Mouse (Mus musculus): ENCODE measurements at regions not wholly inside any gene's neighbourhood (a gene's known extent, or its start where the extent isn't known, plus 50 kb on each side); places are given as distances from the start of the nearest gene placed in this dataset.

- no peak for DNase-seq (ENCODE audit: low spot score in 2 of 2)
Measured at GRCm38 (mm10) chr4:127758961-127759360, 211.8 kb downstream of the CK137956 start.

DNA sequence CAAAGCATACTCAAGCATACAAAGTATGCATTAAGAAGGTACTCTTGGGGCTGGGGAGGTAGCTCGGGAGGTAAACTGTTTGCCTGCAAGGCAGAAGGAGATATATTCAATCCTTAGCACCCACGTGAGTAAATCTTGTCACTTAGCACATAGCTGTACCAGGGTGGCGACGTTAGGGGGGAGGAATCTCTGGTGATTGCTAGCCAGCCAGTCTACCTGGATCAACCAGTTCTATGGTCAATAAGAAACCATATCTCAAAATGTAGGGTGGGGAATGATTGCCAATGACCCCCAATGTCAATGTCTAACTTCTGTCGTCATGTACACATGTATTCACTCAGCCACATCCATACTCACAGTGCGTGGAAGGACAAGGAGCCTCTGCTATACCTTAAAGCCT, 214.5 kb downstream of the CK137956 start:
- no peak for DNase-seq (ENCODE audit: low spot score in 2 of 2)

- DNase-seq (ENCODE audit: low spot score in 2 of 2), result no peak
Measured at GRCm38 (mm10) chr4:127750781-127751180, 220.0 kb downstream of the CK137956 start.

DNA sequence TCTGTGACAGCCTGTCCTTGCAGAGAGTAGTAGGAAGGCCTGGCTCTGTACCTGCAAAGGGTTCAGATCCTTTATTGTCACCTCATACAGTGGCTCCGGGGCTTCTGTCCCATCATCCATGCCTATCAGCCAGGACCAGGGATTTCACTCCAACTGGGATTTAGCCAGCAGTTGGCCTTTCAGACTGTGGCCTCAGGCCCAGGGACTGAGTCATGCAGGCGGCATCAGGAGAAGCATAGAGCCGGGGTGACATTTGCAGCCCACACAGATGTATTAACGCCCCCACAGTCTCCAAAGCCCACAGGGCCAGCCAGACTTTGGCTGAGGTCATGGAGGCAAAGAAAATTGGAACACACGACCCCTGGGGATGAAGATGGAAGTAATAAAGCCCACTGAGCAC, 222.9 kb downstream of the CK137956 start:
- no peak for DNase-seq (ENCODE audit: low spot score in 2 of 2)

DNA sequence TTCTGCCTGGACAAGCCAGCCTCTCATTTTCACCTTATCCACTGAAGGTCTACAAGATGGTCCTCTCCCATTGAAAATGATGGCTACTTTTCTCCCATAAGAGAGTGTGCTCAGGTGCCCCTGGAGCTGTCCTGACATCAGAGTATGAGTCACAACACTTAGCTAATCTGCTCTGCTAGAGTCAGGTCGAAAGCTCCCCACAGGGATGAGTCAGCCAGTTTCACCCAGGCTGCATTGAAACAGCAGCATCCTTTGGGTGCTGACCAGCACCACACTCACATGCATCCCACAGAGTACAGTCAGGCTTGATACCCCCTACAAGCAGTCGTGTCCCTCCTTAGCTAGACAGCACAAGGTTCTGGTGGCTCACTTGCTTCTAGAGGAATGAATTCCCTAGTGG, 234.0 kb downstream of the CK137956 start:
- DNase-seq (ENCODE audit: low spot score in 2 of 2), result no peak

- no peak for DNase-seq (ENCODE audit: low spot score in 2 of 2)
Measured at GRCm38 (mm10) chr4:127736151-127736550, 234.6 kb downstream of the CK137956 start.

- no peak for DNase-seq (ENCODE audit: low spot score in 2 of 2)
Measured at GRCm38 (mm10) chr4:127734641-127735040, 236.1 kb downstream of the CK137956 start.

GRCm38 (mm10) chr4:127718661-127719060, 252.1 kb downstream of the CK137956 start:
- no peak for DNase-seq (ENCODE audit: low spot score in 2 of 2)

DNA sequence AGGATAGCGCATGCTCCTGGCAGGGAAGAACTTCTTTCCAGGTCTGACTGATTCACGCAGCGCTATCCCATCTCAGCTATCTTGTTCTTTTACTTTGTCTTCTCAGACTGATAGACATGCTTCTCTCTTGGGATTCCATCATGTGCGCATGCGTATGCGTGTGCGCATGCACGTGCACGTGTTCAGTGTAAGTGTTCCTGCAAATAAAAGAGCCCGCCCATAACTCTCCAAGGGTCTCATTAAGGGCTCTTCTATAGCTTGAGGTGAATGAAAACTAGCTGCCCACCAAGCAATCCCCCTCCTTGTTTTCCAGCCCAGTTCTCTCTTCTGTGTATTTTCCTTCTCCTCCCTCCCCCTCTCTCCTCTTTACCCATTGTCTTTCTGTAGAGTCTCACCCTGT, 258.5 kb downstream of the CK137956 start:
- no peak for DNase-seq (ENCODE audit: low spot score in 2 of 2)

GRCm38 (mm10) chr4:127710816-127711215, 259.9 kb downstream of the CK137956 start:
- no peak for DNase-seq (ENCODE audit: low spot score in 2 of 2)

DNA sequence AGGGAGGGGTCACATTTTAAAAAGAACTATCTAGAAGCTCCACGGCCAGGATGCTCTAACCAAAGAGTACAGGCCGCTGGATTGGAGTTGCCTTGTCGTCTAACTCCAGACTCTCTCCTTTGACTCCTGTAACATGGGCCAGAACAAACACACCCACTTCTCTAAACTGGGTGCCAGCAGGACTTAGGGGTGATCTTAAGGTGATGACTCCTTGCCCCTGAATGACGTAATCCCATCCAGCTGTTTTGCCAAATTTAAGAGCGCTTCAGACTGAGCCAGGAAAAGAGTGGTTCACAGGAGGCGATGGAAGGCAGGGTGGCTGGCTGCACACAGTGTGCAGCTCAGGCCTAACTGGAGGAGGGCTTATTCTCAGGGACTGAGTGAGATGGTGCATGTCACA, 261.0 kb downstream of the CK137956 start:
- DNase-seq (ENCODE audit: low spot score in 2 of 2), result no peak

DNA sequence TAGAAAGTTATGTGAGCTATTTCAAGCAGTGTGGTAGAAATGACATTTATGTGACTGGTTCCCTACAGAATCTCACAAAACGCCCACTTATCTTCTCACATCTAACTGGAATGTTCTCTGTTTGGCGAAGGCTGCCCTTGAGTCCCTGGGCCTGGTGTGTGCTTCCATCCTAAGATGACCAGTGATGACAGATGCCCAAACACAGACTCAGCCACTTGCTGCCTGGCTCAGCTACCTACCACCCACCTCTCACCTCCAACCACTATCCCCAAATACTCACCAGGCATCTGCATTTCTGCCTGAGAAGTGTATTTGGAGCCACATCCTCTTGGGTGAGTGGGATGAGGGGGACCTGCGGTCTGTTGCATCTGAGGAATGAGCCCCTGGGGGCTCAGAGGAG, 262.6 kb downstream of the CK137956 start:
- DNase-seq (ENCODE audit: low spot score in 2 of 2), result no peak

- DNase-seq (ENCODE audit: low spot score in 2 of 2), result no peak
Measured at GRCm38 (mm10) chr4:127707126-127707525, 263.6 kb downstream of the CK137956 start.

DNA sequence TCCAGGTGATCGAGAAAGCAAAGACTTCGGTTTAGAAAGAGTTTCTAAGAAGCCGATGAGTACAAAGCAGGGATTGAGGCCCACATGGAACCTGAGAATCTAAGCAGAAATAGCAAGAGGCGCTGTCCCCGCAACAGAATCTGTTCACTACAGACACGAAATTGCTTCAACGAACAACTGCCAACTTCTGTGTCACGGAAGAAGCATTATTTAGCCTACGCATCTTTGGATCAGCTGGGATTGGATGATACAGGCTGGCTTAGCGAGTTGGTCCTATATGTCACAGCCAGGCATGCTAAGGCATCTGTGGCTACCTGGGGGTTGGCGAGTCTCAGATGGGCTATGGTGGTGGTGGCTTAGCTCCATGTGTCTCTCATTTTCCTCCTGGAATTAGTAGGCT, 269.1 kb downstream of the CK137956 start:
- DNase-seq (ENCODE audit: low spot score in 2 of 2), result no peak

DNA sequence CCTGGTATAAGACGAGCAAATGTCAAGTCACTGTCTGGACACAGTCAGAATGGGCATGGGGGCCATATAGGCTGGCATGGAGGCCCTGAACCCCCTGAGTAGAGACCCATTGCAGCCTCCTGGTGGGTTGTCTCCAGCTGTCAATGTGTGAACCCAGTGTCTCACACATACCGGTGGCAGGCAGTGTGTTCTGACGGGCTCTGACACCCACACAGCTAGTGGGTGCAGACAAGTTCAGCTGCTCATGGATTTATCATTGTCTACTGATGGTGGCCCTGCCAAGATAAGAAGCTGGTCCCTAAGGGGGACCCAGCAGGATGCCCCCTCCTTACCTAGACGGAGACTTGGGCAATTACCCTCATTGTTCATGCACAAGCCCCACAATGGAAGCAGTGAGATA, 280.8 kb downstream of the CK137956 start:
- no peak for DNase-seq (ENCODE audit: low spot score in 2 of 2)

GRCm38 (mm10) chr4:127685021-127685420, 285.7 kb downstream of the CK137956 start:
- DNase-seq (ENCODE audit: low spot score in 2 of 2), result no peak

- DNase-seq (ENCODE audit: low spot score in 2 of 2), result no peak
Measured at GRCm38 (mm10) chr4:127679391-127679790, 291.4 kb downstream of the CK137956 start.

- DNase-seq (ENCODE audit: low spot score in 2 of 2), result no peak
Measured at GRCm38 (mm10) chr4:127678437-127678836, 292.3 kb downstream of the CK137956 start.

GRCm38 (mm10) chr4:127675745-127676315, 294.9 kb downstream of the CK137956 start:
- DNase-seq (ENCODE audit: low spot score in 2 of 2), result no peak

DNA sequence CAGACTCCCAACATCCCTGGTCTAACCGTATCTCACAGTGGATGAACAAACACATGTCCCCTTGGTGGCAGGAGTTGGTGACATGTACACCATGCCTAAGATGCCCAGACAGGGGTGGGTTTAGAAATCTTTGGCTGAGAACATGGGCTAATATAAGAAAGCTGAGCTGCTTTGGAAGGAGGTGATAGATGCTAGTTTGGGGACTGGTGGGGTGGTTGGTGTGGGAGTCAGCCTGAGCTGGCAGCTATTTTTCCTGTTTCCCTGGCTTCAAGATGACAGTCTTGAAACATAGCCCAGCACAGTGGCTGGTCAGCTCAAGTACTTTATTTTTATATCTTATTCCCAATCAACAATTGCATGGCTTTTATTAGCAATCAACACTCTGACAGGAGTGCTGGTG, 302.0 kb upstream of the Gjb5 start:
- DNase-seq (ENCODE audit: low spot score in 2 of 2), result no peak

GRCm38 (mm10) chr4:127651601-127652000, 293.6 kb upstream of the Gjb5 start:
- DNase-seq (ENCODE audit: low spot score in 2 of 2), result no peak

- no peak for DNase-seq (ENCODE audit: low spot score in 2 of 2)
Measured at GRCm38 (mm10) chr4:127648011-127648410, 290.0 kb upstream of the Gjb5 start.

GRCm38 (mm10) chr4:127647189-127647588, 289.2 kb upstream of the Gjb5 start:
- DNase-seq (ENCODE audit: low spot score in 2 of 2), result no peak

All from spleen, postnatal 14 days (tissue).